In the genomic region with DNA sequence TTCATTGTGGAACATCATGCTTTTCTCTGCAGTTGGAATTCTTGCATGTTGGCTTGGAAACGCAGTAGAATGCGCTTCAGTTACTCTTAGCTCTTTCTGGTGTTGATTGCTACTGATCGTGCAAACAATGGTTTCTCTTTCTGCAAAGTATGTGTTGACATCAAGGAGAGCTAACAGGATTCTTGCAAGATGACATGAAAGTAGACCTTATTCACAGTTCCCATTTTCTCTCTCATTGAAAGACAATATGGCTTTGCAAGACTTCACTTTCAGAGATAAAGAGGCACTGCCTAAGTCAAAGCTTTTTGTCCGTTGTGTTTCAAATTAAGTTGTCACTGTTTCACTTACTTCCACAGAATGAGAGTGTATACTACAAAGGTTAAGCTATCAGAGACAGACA, we compare ENCODE assay signal across 15 mouse cellular contexts.
"Had no signal": no experiment of that assay in that cellular context is flagged by ENCODE, and none has a peak within 500 bp of the region (broad histone marks: within the 10 kb centered on the region; RNA-seq: fewer than 3 reads in every experiment).

No protein-coding gene starts in this region.

- ATAC-seq: lung, postnatal 0 days; midbrain, embryonic 13.5 days; midbrain, embryonic 15.5 days had no signal

- DNase-seq: lung, adult 2 months; lung, postnatal 14 days; lung, postnatal 36 days; right cerebral cortex, postnatal 14 days; thymus, adult 18-20 months; thymus, postnatal 14 days; thymus, postnatal 36 days had no signal

- H3K36me3 ChIP-seq: lung, embryonic 15.5 days; midbrain, embryonic 13.5 days; midbrain, embryonic 15.5 days; neural tube, embryonic 12.5 days had no signal

- H3K4me3 ChIP-seq: lung, embryonic 15.5 days; megakaryocyte, embryonic 14.5 days; midbrain, embryonic 13.5 days; midbrain, embryonic 15.5 days; neural tube, embryonic 12.5 days had no signal

- H3K4me2 ChIP-seq: lung, embryonic 15.5 days; midbrain, embryonic 11.5 days; midbrain, embryonic 13.5 days; midbrain, embryonic 15.5 days; neural tube, embryonic 12.5 days had no signal

- H3K4me1 ChIP-seq: lung, embryonic 15.5 days; megakaryocyte, embryonic 14.5 days; midbrain, embryonic 13.5 days; midbrain, embryonic 15.5 days; neural tube, embryonic 12.5 days had no signal

- H3K27ac ChIP-seq: lung, embryonic 15.5 days; macrophage; midbrain, embryonic 13.5 days; midbrain, embryonic 15.5 days; neural tube, embryonic 12.5 days had no signal

- H3K9me3 ChIP-seq: lung, embryonic 15.5 days; megakaryocyte, embryonic 14.5 days; midbrain, embryonic 13.5 days; midbrain, embryonic 15.5 days; neural tube, embryonic 12.5 days had no signal

- H3K27me3 ChIP-seq: lung, embryonic 15.5 days; megakaryocyte, embryonic 14.5 days; midbrain, embryonic 13.5 days; midbrain, embryonic 15.5 days; neural tube, embryonic 12.5 days had no signal

- H3K9ac ChIP-seq: lung, embryonic 15.5 days; midbrain, embryonic 13.5 days; midbrain, embryonic 15.5 days; neural tube, embryonic 12.5 days had no signal
